Mouse (Mus musculus) ES-Bruce4 (cell line): ENCODE measurements around the gene Nr6a1.

Source experiments
- CTCF ChIP-seq: IDR thresholded peaks from one replicate; pipeline ENCODE4 v1.8.1; 2011; ENCODE audit warnings: low read depth, low read length
- EP300 ChIP-seq: IDR thresholded peaks from 2 replicates; pipeline ENCODE4 v1.6.1; 2011; ENCODE audit warnings: low read depth, low read length; ENCODE audit not compliant: insufficient read depth
- POLR2A ChIP-seq: IDR thresholded peaks from one replicate; pipeline ENCODE4 v1.8.1; 2011; ENCODE audit warnings: low read length; ENCODE audit not compliant: insufficient read depth

GRCm38 (mm10) chr2:38767177-38767931 is 160.1 kb downstream of the Nr6a1 start:
- TF ChIP-seq POLR2A (no peak), CTCF (no peak), EP300 (no peak)
